Mouse (Mus musculus): Measurements from ENCODE around the gene Coro2b. TPM values are rescaled to one million over a fixed set of nuclear protein-coding genes. Genes with fewer than 3 reads are reported as not detected.

Coro2b gene
- total RNA-seq, 2 experiments from 2014 or later = 10.6 to 12.4 TPM

GRCm38 (mm10) chr9:62385727-62386518 is 150.9 kb downstream of the Coro2b start:
- DNase-seq = no peak

- DNase-seq = no peak
Measured at GRCm38 (mm10) chr9:62385062-62385461, 151.8 kb downstream of the Coro2b start.

GRCm38 (mm10) chr9:62382519-62383084 is 154.2 kb downstream of the Coro2b start:
- no peak for DNase-seq

GRCm38 (mm10) chr9:62381402-62381913 is 155.4 kb downstream of the Coro2b start:
- no peak for DNase-seq

GRCm38 (mm10) chr9:62380351-62380750 is 156.5 kb downstream of the Coro2b start:
- DNase-seq = no peak

- no peak for DNase-seq
Measured at GRCm38 (mm10) chr9:62377897-62378296, 158.9 kb downstream of the Coro2b start.

- no peak for DNase-seq
Measured at GRCm38 (mm10) chr9:62374276-62374675, 162.6 kb downstream of the Coro2b start.

- peak; percentile 89 for DNase-seq
Measured at GRCm38 (mm10) chr9:62373222-62374123, 163.4 kb downstream of the Coro2b start.

GRCm38 (mm10) chr9:62372556-62373221 is 164.2 kb downstream of the Coro2b start:
- DNase-seq = no peak

GRCm38 (mm10) chr9:62371745-62372555 is 164.9 kb downstream of the Coro2b start:
- no peak for DNase-seq

GRCm38 (mm10) chr9:62370648-62371280 is 166.1 kb downstream of the Coro2b start:
- no peak for DNase-seq

- DNase-seq = no peak
Measured at GRCm38 (mm10) chr9:62370186-62370585, 166.7 kb downstream of the Coro2b start.

Other genes with a start within 250 kb of the Coro2b start
- 10 to 100 TPM; 85.7 to 96.6 TPM for gene Anp32a, start 195.8 kb downstream of the Coro2b start, total RNA-seq (2021)
- gene Itga11, start 140.8 kb upstream of the Coro2b start, total RNA-seq (2021) = 1 to 10 TPM; 5.4 to 9.0 TPM

Measured in gastrocnemius, postnatal 10 days (tissue).